Comparison of ENCODE assay signal across 20 mouse cellular contexts in the genomic region with DNA sequence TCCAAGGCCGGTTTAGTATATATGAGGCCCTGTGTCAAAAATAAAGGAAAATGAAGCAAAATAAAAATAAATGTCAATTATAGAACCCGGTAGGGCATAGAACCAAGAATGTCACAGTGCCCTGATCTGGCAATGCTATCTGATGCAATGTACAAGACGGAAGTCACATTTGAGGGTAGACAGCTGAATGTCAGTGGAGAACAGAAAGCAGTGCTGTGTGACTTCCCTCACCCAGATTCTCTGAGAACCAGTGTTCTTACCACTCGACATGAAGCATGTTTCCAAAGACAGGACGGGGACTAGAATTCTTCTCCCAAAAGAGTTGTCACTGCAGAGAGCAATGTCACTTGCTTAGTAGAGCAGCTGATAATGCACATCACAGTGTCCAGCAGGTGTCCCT. TPM values are rescaled to one million over a fixed set of nuclear protein-coding genes. Genes with fewer than 3 reads are reported as not detected.
DNase-seq lines count a peak whose midpoint lies in the region; ATAC-seq and TF ChIP-seq lines count a peak whose summit lies in the region.
"Had no signal": no experiment of that assay in that cellular context is flagged by ENCODE, and none has a peak within 500 bp of the region (broad histone marks: within the 10 kb centered on the region; RNA-seq: fewer than 3 reads in every experiment).

No protein-coding gene starts in this region.

- no peaks in the 10 kb centered on the region for H3K9me3 ChIP-seq in liver, embryonic 15.5 days (replicated peaks)
- H3K9me3 ChIP-seq: embryonic facial prominence, embryonic 12.5 days; forebrain, embryonic 13.5 days; heart, embryonic 12.5 days; hindbrain, embryonic 12.5 days; lung, embryonic 15.5 days had no signal

- peak; percentile 93 for DNase-seq in heart, adult 11 months
- no peak for DNase-seq in heart, postnatal 4 days
- DNase-seq in liver, result no peak
- no peak for DNase-seq in left cerebral cortex, adult 2 months (ENCODE audit: extremely low spot score in 1 of 2, low spot score in 2 of 2)
- DNase-seq in left cerebral cortex, adult 11 months (ENCODE audit: low spot score), result no peak
- DNase-seq: adrenal gland, postnatal 25 days; cerebellum, adult 11-12 months; cerebellum, postnatal 14 days; heart, postnatal 10 days; kidney, adult 2 months had no signal

- H3K27me3 ChIP-seq in liver, embryonic 15.5 days, result no peaks in the 10 kb centered on the region
- H3K27me3 ChIP-seq: embryonic facial prominence, embryonic 12.5 days; forebrain, embryonic 13.5 days; heart, embryonic 12.5 days; hindbrain, embryonic 12.5 days; lung, embryonic 15.5 days had no signal

- no peaks in the 10 kb centered on the region for H3K36me3 ChIP-seq in liver, embryonic 15.5 days (replicated peaks)
- H3K36me3 ChIP-seq: embryonic facial prominence, embryonic 12.5 days; heart, embryonic 12.5 days; hindbrain, embryonic 12.5 days; lung, embryonic 15.5 days had no signal

- TF ChIP-seq CTCF in bone marrow macrophage, adult 2 months (IDR thresholded peaks at IDR 0.05; ENCODE audit: low read depth, low read length), result no peak
- no peak for TF ChIP-seq CTCF in left cerebral cortex, adult 2 months (IDR thresholded peaks at IDR 0.05)

- no peak overlapping the region for H3K4me2 ChIP-seq in liver, embryonic 15.5 days
- H3K4me2 ChIP-seq: embryonic facial prominence, embryonic 12.5 days; forebrain, embryonic 13.5 days; heart, embryonic 12.5 days; hindbrain, embryonic 12.5 days; lung, embryonic 15.5 days; midbrain, embryonic 11.5 days had no signal

- 0 out of 2 replicates have a peak overlapping the region, but pooled peaks have one; percentile 41 for H3K27ac ChIP-seq in liver, embryonic 15.5 days (replicated peaks)
- peak overlapping the region; percentile 96 for H3K27ac ChIP-seq in bone marrow macrophage, adult 2 months (ENCODE audit: insufficient read depth, low read depth, low read length)
- H3K27ac ChIP-seq in left cerebral cortex, adult 2 months, result no peak overlapping the region
- H3K27ac ChIP-seq: embryonic facial prominence, embryonic 12.5 days; forebrain, embryonic 13.5 days; hindbrain, embryonic 12.5 days; kidney, postnatal 0 days; lung, embryonic 15.5 days had no signal

- H3K4me1 ChIP-seq in liver, embryonic 15.5 days (replicated peaks), result peaks cover 10% of the 10 kb centered on the region
- H3K4me1 ChIP-seq in bone marrow macrophage, adult 2 months (ENCODE audit: control insufficient read depth, insufficient read depth, low read length), result peaks cover 51% of the 10 kb centered on the region
- H3K4me1 ChIP-seq: embryonic facial prominence, embryonic 12.5 days; forebrain, embryonic 13.5 days; heart, embryonic 12.5 days; hindbrain, embryonic 12.5 days; lung, embryonic 15.5 days had no signal

- WGBS in liver, embryonic 15.5 days (ENCODE audit: insufficient replicate concordance), result 62% methylated on average over 5 of the region's 5 CpGs

- ATAC-seq in liver, embryonic 15.5 days (ENCODE audit: insufficient read depth), result no peak
- ATAC-seq in megakaryocyte, adult 5-6 weeks (ENCODE audit: poor library complexity, severe bottlenecking), result peak; percentile 66
- ATAC-seq: forebrain, embryonic 13.5 days had no signal

- H3K9ac ChIP-seq in liver, embryonic 15.5 days, result no peak overlapping the region
- H3K9ac ChIP-seq: embryonic facial prominence, embryonic 12.5 days; forebrain, embryonic 13.5 days; heart, embryonic 12.5 days; hindbrain, embryonic 12.5 days; lung, embryonic 15.5 days had no signal

- no peak overlapping the region for H3K4me3 ChIP-seq in liver, embryonic 15.5 days (replicated peaks)
- peak overlapping the region; percentile 24 for H3K4me3 ChIP-seq in bone marrow macrophage, adult 2 months (ENCODE audit: insufficient read depth, low read length)
- no peak overlapping the region for H3K4me3 ChIP-seq in left cerebral cortex, adult 2 months
- H3K4me3 ChIP-seq: embryonic facial prominence, embryonic 12.5 days; forebrain, embryonic 13.5 days; heart, embryonic 12.5 days; hindbrain, embryonic 12.5 days; lung, embryonic 15.5 days had no signal

- TF ChIP-seq POLR2A in bone marrow macrophage, adult 2 months (IDR thresholded peaks at IDR 0.05; ENCODE audit: borderline replicate concordance, low read depth, low read length), result no peak

- intact Hi-C loops in left cerebral cortex, adult 2 months (cut with DNase I), result loop anchor here (2.0 kb wide), 1 partner anchor 121 kb away; no protein-coding TSS in a partner anchor

RNA-seq across cellular contexts. Expression of a gene that starts 14.4 kb away (rescaled TPM):
- 10 to 100 TPM; 66.8 to 68.2 TPM for total RNA-seq in heart, postnatal 4 days (2021)
- polyA plus RNA-seq in liver, embryonic 15.5 days (2015; fragmentation: Nextera tagmentation; extraction: Ambion mirVana), result 95.5 and 107 TPM in 2 replicates
- 146 and 159 TPM in 2 replicates for polyA plus RNA-seq in bone marrow macrophage, adult 2 months (2012; ENCODE audit: insufficient read depth, insufficient read length, missing spikeins)
- total RNA-seq in megakaryocyte, adult 5-6 weeks (2015), result 204 and 205 TPM in 2 replicates
- 85.5 and 116 TPM in 2 replicates for total RNA-seq in megakaryocyte, adult 5-6 weeks (2017)
- 10 to 100 TPM; 28.1 to 28.3 TPM for total RNA-seq in left cerebral cortex, adult 2 months (2021)
